In the genomic region with DNA sequence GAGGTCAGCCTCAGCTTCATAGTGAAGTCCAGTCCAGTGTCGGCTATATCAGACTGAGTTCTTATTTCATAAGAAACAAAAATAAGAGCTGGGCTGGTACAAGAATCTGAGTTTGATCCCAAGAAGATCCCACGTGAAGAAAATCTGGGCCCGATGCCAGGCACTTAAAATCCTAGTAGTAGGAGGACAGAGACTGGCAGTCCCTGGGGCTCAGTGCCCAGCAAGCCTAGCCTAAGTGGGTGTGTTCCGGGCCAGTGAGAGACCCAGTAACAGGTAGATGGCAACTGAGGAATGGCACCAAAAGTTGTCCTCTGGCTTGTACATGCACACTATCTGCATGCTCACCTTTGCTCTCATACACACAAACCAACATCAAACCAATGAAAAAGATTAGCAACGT, we compare ENCODE assay signal across 17 mouse cellular contexts. TPM values are rescaled to one million over a fixed set of nuclear protein-coding genes. Genes with fewer than 3 reads are reported as not detected.
DNase-seq lines count a peak whose midpoint lies in the region; ATAC-seq and TF ChIP-seq lines count a peak whose summit lies in the region.
"Had no signal": no experiment of that assay in that cellular context is flagged by ENCODE, and none has a peak within 500 bp of the region (broad histone marks: within the 10 kb centered on the region; RNA-seq: fewer than 3 reads in every experiment).

No protein-coding gene starts in this region.

- H3K4me1 ChIP-seq in kidney, adult 2 months (ENCODE audit: control insufficient read depth, insufficient read depth, low read length) = no peaks in the 10 kb centered on the region
- H3K4me1 ChIP-seq in thymus, adult 2 months (replicated peaks; ENCODE audit: control insufficient read depth, insufficient read depth, low read length) = no peaks in the 10 kb centered on the region
- H3K4me1 ChIP-seq: embryonic facial prominence, embryonic 12.5 days; forebrain, embryonic 15.5 days; hindbrain, embryonic 13.5 days; lung, embryonic 15.5 days; midbrain, embryonic 13.5 days; neural tube, embryonic 13.5 days had no signal

- H3K36me3 ChIP-seq in kidney, adult 2 months (ENCODE audit: control insufficient read depth, insufficient read depth, low read length) = peaks cover 6% of the 10 kb centered on the region; the same call in 1 of the 2 replicates
- peaks cover 28% of the 10 kb centered on the region for H3K36me3 ChIP-seq in thymus, adult 2 months (ENCODE audit: control insufficient read depth, insufficient read depth, low read length)

- ATAC-seq in frontal cortex, adult (ENCODE audit: low TSS enrichment) = peak; percentile 70; the same call in 1 of the 2 replicates
- ATAC-seq: forebrain, embryonic 15.5 days; midbrain, embryonic 13.5 days had no signal

- peak; percentile 21 for DNase-seq in kidney, adult 2 months
- no peak for DNase-seq in kidney, postnatal 4 days
- peak; percentile 23 to 48 for DNase-seq in layer of hippocampus, adult 8-10 months (ENCODE audit: low spot score in 2 of 2)
- peak; percentile 72 to 73 for DNase-seq in right cerebral cortex, adult 2 months (ENCODE audit: low spot score in 2 of 2)
- no peak for DNase-seq in liver
- DNase-seq in thymus, adult 2 months = no peak
- no peak for DNase-seq in ovary, postnatal 14 days (ENCODE audit: low spot score)
- DNase-seq: cerebellum, adult 9-11 months had no signal

- no peak for TF ChIP-seq POLR2A in kidney, adult 2 months (IDR thresholded peaks at IDR 0.05; ENCODE audit: low read depth, low read length)
- no peak for TF ChIP-seq POLR2A in thymus, adult 2 months (IDR thresholded peaks at IDR 0.05; ENCODE audit: control insufficient read depth, extremely low read depth, insufficient read depth, low read length, poor library complexity)

- H3K27me3 ChIP-seq in kidney, adult 2 months (replicated peaks; ENCODE audit: control insufficient read depth, insufficient read depth, low read length) = no peaks in the 10 kb centered on the region
- no peaks in the 10 kb centered on the region for H3K27me3 ChIP-seq in thymus, adult 2 months (ENCODE audit: control insufficient read depth, insufficient read depth, low read length)
- H3K27me3 ChIP-seq: CH12.LX; embryonic facial prominence, embryonic 12.5 days; forebrain, embryonic 15.5 days; hindbrain, embryonic 13.5 days; lung, embryonic 15.5 days; midbrain, embryonic 13.5 days; neural tube, embryonic 13.5 days had no signal

- 75% methylated on average over 5 of the region's 5 CpGs for WGBS in kidney, adult 2 months
- WGBS in thymus, adult 2 months = 93% methylated on average over 5 of the region's 5 CpGs

- no peak for TF ChIP-seq CTCF in kidney, adult 2 months (conservative IDR thresholded peaks at IDR 0.05; ENCODE audit: insufficient read depth, insufficient read length, low read depth, low read length)
- TF ChIP-seq CTCF in thymus, adult 2 months (IDR thresholded peaks at IDR 0.05; ENCODE audit: borderline replicate concordance, control insufficient read depth, extremely low read depth, insufficient read depth, low read length, poor library complexity) = no peak

- H3K27ac ChIP-seq in kidney, adult 2 months (ENCODE audit: insufficient read depth, low read depth, low read length) = no peak overlapping the region
- no peak overlapping the region for H3K27ac ChIP-seq in thymus, adult 2 months (ENCODE audit: control insufficient read depth, insufficient read depth, low read length)
- H3K27ac ChIP-seq: embryonic facial prominence, embryonic 12.5 days; forebrain, embryonic 15.5 days; hindbrain, embryonic 13.5 days; kidney, postnatal 0 days; lung, embryonic 15.5 days; midbrain, embryonic 13.5 days; neural tube, embryonic 13.5 days had no signal

- H3K4me3 ChIP-seq in kidney, adult 2 months (ENCODE audit: insufficient read depth, low read depth, low read length) = no peak overlapping the region
- no peak overlapping the region for H3K4me3 ChIP-seq in thymus, adult 2 months (ENCODE audit: control insufficient read depth, insufficient read depth, low read length)
- H3K4me3 ChIP-seq: embryonic facial prominence, embryonic 12.5 days; forebrain, embryonic 15.5 days; hindbrain, embryonic 13.5 days; lung, embryonic 15.5 days; midbrain, embryonic 13.5 days; neural tube, embryonic 13.5 days had no signal

RNA-seq across cellular contexts. Expression of gene Ankfy1, which starts 22.9 kb away (rescaled TPM):
- polyA plus RNA-seq in kidney, adult 2 months (2012; rRNA removed) = 25.9 TPM in 2 replicates
- total RNA-seq in layer of hippocampus, adult 8-10 months (2022) = 10 to 100 TPM; 35.8 to 46.2 (median 41.8) TPM
- polyA plus RNA-seq in thymus, adult 2 months (2012; rRNA removed) = 41.1 and 41.2 TPM in 2 replicates

Comparison
In these comparisons a context has a peak if more than half of its experiments do, and no peak if none do; other contexts are left out.
1. DNase-seq: peak in kidney, adult 2 months (single experiment), layer of hippocampus, adult 8-10 months (2 of 2) and right cerebral cortex, adult 2 months (2 of 2); none in kidney, postnatal 4 days (0 of 2), liver (single experiment), thymus, adult 2 months (single experiment) and ovary, postnatal 14 days (single experiment).